Mouse (Mus musculus): Measurements from ENCODE around the gene Cngb1. TPM values are rescaled to one million over a fixed set of nuclear protein-coding genes. Genes with fewer than 3 reads are reported as not detected.

Gene Cngb1
- polyA plus RNA-seq, 1 experiment from 2014 or later: 0.54 TPM

DNA sequence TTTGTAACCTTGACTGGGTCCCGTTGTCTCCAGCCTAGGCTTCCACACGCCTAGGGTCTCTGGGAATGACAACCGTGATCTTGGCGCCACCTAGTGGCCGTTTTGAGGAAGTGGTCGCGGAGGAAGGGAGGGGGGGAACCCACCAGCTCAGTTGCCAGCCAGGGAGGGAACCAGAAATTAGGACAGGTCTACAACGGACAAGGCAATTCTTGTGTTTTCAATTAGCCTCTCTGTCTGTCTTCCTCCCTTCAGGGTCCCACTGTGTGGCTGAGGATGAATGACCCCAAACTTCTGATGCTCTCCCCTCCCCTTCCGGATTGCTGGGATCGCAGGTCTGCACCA lies 102.4 kb downstream of the Cngb1 start:
- ATAC-seq: peak; percentile 69
- whole genome bisulfite sequencing: 18% methylated on average over 10 of the region's 10 CpGs
- H3K4me1 ChIP-seq (replicated peaks): peaks cover 8% of the 10 kb centered on the region
- no peak overlapping the region for H3K27ac ChIP-seq
- H3K27me3 ChIP-seq: no peaks in the 10 kb centered on the region
- H3K9ac ChIP-seq (replicated peaks): no peak overlapping the region
- no peaks in the 10 kb centered on the region for H3K36me3 ChIP-seq
- no peak overlapping the region for H3K4me3 ChIP-seq (replicated peaks)
- no peak overlapping the region for H3K4me2 ChIP-seq (replicated peaks)
- no peaks in the 10 kb centered on the region; the same call in 1 of the 2 replicates for H3K9me3 ChIP-seq

DNA sequence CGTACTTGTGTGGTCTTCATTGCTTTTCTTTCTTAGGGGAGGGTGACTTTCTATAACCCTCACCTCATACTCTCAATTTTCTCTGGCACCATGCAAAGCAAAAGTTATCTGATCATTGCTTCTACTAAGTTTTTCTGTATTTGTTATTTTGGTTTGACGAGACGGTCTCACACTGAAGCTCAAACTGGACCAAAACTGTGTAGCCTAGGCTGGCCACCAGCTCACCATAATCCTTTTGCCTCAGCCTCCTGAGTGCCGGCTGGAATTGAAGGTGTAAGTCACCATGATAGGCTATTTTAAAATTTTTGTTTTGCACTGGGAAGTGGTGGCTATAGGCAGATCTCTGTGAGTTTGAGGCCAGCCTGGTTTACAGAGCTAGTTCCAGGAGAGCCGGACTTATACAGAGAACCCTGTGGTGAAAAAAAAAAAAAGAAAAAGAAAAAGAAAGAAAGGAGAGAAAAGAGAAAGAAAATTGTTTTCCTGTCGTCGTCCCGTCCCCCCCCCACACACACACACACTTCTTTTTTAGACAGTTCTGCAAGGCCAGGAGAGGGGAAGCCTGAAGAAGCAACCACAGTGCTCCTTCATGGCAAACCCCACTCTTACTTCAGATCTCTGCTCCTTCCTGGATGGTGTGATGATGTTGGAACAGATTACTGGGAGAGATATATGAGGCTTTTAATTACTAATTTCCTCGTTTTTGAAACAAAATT lies 102.9 kb downstream of the Cngb1 start:
- WGBS: 49% methylated on average over 9 of the region's 9 CpGs
- no peak overlapping the region for H3K4me2 ChIP-seq (replicated peaks)
- H3K36me3 ChIP-seq: no peaks in the 10 kb centered on the region
- no peak overlapping the region for H3K27ac ChIP-seq
- peaks cover 8% of the 10 kb centered on the region for H3K4me1 ChIP-seq (replicated peaks)
- peak; percentile 18; the same call in 1 of the 2 replicates for ATAC-seq
- no peaks in the 10 kb centered on the region for H3K27me3 ChIP-seq
- H3K9me3 ChIP-seq: no peaks in the 10 kb centered on the region; the same call in 1 of the 2 replicates
- no peak overlapping the region for H3K9ac ChIP-seq (replicated peaks)
- no peak overlapping the region for H3K4me3 ChIP-seq (replicated peaks)

DNA sequence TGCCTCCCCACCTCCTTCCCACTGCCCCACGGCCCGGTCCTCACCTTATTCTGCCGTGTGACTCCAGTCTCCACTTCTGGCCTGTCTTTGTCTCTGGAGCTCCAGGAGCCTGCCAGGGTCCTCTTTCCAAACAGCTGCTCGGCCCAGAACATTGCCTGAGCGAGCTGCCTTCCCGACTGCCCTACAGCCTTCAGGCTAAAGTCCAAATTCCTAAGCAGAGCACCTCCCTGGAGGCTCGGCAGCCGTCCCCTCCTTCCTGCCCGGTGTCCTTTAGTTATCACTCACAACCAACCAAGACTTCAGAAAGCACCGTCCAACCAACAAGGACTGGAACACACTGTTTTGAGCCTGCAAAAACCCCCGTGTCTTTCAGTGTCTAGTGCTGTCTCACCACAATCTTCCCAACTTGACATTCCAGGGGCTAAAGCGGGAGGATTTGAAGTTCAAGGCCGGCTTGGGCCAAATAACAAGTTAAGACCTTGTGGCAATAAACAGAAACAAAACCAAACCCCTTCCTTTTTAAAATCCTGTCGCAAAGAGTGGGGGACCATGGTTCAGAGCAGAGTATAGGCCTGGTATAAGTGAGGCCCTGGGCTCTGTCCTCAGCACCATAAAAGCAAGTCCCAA lies 103.6 kb downstream of the Cngb1 start, which contains the start of gene Kifc3:
Kifc3 (minus strand) TSS at position 164 of the 627 bp plus-strand sequence.
- 76% methylated on average over 14 of the region's 14 CpGs for WGBS
- H3K4me1 ChIP-seq (replicated peaks): peaks cover 8% of the 10 kb centered on the region
- no peak within 1 kb of the TSS for H3K4me3 ChIP-seq (replicated peaks)
- no peak for ATAC-seq
- no peaks in the 10 kb centered on the region for H3K27me3 ChIP-seq
- H3K4me2 ChIP-seq (replicated peaks): no peak within 1 kb of the TSS
- no peaks in the 10 kb centered on the region for H3K36me3 ChIP-seq
- no peaks in the 10 kb centered on the region; the same call in 1 of the 2 replicates for H3K9me3 ChIP-seq
- no peak within 1 kb of the TSS for H3K27ac ChIP-seq
- no peak within 1 kb of the TSS for H3K9ac ChIP-seq (replicated peaks)

DNA sequence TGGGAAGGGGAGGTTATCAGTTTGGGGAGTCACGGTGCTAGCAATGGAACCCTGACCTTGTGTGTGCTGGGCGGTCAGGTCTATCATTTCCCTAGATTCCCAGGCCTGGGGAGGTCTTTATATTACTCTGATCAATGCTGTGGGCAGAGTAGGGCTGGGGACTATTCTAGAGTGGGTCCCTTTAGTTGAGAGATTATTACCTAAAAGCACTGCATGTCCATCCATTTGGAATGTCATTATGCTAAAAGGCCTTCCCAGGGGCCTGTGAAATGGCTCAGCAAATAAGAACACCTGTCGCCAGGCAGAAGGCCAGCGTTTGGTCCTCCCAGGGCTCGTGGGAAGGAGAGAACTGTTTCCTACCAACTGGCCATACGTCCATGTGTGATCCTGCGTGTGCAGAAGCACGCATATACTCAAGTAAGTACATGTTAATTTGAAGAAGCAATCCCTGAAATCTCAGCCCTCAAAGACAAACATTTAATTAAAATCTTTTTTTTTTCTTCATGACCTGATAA lies 104.3 kb downstream of the Cngb1 start:
- ATAC-seq: no peak
- Histone ChIP-seq H3K27me3 (no peaks in the 10 kb centered on the region), H3K9ac (replicated peaks) (no peak overlapping the region), H3K36me3 (no peaks in the 10 kb centered on the region), H3K4me2 (replicated peaks) (no peak overlapping the region), H3K9me3 (no peaks in the 10 kb centered on the region; the same call in 1 of the 2 replicates), H3K4me1 (replicated peaks) (peaks cover 8% of the 10 kb centered on the region), H3K27ac (no peak overlapping the region), H3K4me3 (replicated peaks) (no peak overlapping the region)
- 76% methylated on average over 8 of the region's 8 CpGs for WGBS

DNA sequence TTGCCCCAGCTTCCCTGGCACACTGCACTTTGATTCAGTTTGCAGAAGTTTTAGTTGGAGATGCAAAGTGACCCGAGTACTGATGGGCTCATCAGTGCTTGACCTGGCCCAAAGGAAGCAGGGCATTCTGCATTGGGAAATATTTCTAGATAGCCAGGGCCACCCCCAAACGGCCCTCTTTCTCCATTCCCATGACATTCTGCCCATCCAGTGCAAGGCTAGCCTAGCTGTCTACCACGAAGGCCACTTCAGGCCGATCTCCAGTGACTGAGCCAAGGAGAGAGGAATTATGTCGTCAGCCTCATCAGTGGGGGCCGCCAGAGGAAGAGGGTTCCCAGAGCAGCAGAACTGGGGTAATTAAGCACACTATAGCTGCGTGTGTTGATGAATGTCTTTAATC lies 104.9 kb downstream of the Cngb1 start:
- H3K9ac ChIP-seq (replicated peaks): no peak overlapping the region
- no peak overlapping the region for H3K4me2 ChIP-seq (replicated peaks)
- H3K27ac ChIP-seq: no peak overlapping the region
- no peaks in the 10 kb centered on the region for H3K36me3 ChIP-seq
- peaks cover 7% of the 10 kb centered on the region for H3K4me1 ChIP-seq (replicated peaks)
- ATAC-seq: no peak
- H3K4me3 ChIP-seq (replicated peaks): no peak overlapping the region
- 57% methylated on average over 7 of the region's 7 CpGs for WGBS
- H3K9me3 ChIP-seq: no peaks in the 10 kb centered on the region
- no peaks in the 10 kb centered on the region for H3K27me3 ChIP-seq

DNA sequence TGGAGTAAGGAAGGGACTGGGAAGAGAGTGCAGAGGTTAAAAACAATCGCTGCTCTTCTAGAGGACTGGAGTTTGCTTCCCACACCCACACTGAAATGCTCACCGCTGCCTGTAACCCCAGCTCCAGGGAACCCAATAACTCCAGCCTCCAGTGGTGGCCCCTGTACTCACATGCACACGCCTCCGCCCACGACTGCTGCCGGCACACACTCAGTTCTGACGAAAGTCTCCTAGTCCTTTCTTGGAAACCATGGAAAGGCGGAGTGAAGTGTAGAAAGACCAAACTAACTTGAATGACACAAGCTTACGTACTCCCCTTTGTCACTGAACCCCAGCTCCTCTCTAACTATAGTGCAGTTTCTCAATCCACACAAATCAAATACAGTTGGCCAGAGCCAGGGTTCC lies 106.4 kb downstream of the Cngb1 start:
- H3K4me1 ChIP-seq (replicated peaks): no peaks in the 10 kb centered on the region
- no peak overlapping the region for H3K27ac ChIP-seq
- WGBS: 82% methylated on average over 9 of the region's 9 CpGs
- no peak for ATAC-seq
- no peaks in the 10 kb centered on the region for H3K27me3 ChIP-seq
- H3K9me3 ChIP-seq: no peaks in the 10 kb centered on the region
- H3K4me3 ChIP-seq (replicated peaks): no peak overlapping the region
- 0 out of 2 replicates have a peak overlapping the region, but pooled peaks have one; percentile 36 for H3K9ac ChIP-seq (replicated peaks)
- H3K4me2 ChIP-seq (replicated peaks): no peak overlapping the region
- no peaks in the 10 kb centered on the region for H3K36me3 ChIP-seq

DNA sequence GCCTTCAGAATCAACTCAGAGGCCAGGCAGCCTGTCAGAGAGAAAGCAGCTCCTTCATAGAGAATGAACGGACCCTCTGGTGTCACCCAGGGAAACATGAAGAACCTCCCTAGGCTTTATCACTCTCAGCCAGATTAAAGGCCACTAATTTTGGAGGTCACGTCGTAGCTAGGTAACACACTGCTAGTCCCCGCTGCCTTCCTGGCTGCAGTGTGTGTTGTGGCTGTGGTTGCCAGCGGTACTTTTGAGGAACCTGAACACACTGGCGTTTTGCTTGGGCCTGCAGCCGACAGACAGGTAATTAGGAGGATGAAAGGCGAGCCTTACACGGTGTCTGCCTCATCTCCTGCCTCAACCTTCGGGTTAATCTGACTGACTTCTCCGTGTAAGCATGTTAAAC lies 110.7 kb downstream of the Cngb1 start:
- WGBS: 81% methylated on average over 11 of the region's 11 CpGs

DNA sequence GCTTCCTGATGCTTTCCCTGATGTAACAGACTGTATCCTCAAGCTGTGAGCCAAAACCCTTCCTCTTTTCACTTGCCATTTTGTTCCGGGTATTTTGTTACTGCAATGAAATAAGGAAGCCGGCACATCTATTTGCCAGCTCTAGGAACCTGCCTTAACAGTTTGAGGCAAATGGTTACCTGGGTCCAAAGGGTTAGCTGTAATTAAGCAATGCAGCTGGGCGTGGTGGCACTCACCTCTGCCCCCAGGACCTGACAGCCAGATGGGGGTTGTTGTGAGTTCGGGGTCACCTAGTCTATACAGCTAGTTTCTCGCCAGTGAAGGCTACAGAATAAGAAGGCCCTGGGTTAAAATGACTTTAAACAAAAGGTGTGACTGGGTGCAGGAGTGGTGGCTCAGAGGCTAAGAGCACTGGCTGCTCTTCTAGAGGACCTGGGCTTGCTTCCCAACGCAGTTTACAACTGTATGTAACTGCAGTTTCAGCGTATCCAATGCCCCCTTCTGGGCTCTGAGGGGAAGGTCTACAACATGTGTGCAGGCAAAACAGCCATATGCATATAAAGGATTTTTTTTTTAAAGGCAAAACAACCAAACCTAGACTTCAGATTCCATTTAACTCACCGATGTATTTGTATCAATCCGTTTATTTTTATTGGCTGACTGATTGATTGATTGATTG lies 114.7 kb downstream of the Cngb1 start:
- 91% methylated on average over 9 of the region's 9 CpGs for WGBS
- H3K27ac ChIP-seq: no peak overlapping the region
- ATAC-seq: no peak

More for the DNA sequence above, 110.7 kb downstream of the Cngb1 start:
- ATAC-seq: no peak
- no peaks in the 10 kb centered on the region for H3K27me3 ChIP-seq
- no peak overlapping the region for H3K4me2 ChIP-seq (replicated peaks)
- no peaks in the 10 kb centered on the region for H3K9me3 ChIP-seq
- no peak overlapping the region for H3K4me3 ChIP-seq (replicated peaks)
- H3K4me1 ChIP-seq (replicated peaks): no peaks in the 10 kb centered on the region
- no peak overlapping the region for H3K27ac ChIP-seq
- H3K9ac ChIP-seq (replicated peaks): no peak overlapping the region
- H3K36me3 ChIP-seq: no peaks in the 10 kb centered on the region

More for the DNA sequence above, 114.7 kb downstream of the Cngb1 start:
- Histone ChIP-seq H3K9me3 (no peaks in the 10 kb centered on the region), H3K4me3 (replicated peaks) (no peak overlapping the region), H3K4me2 (replicated peaks) (no peak overlapping the region), H3K9ac (replicated peaks) (no peak overlapping the region), H3K36me3 (no peaks in the 10 kb centered on the region), H3K4me1 (replicated peaks) (no peaks in the 10 kb centered on the region), H3K27me3 (no peaks in the 10 kb centered on the region)

Other genes with a start within 250 kb of the Cngb1 start
- gene Katnb1, start 225.4 kb downstream of the Cngb1 start, polyA plus RNA-seq (2015; fragmentation: Nextera tagmentation; extraction: Ambion mirVana): 38.8 and 39.7 TPM in 2 replicates
- 12.6 and 14.3 TPM in 2 replicates for gene Kifc3, start 103.8 kb downstream of the Cngb1 start, polyA plus RNA-seq (2015; fragmentation: Nextera tagmentation; extraction: Ambion mirVana)
- gene Tepp, start 4.0 kb upstream of the Cngb1 start, polyA plus RNA-seq (2015; fragmentation: Nextera tagmentation; extraction: Ambion mirVana): 0.70 TPM in 1 of 2 replicates, not detected in the other
- 18.3 and 19.5 TPM in 2 replicates for gene Zfp319, start 25.4 kb upstream of the Cngb1 start, polyA plus RNA-seq (2015; fragmentation: Nextera tagmentation; extraction: Ambion mirVana)
- 34.4 and 36.9 TPM in 2 replicates for gene Usb1, start 25.7 kb upstream of the Cngb1 start, polyA plus RNA-seq (2015; fragmentation: Nextera tagmentation; extraction: Ambion mirVana)
- 12.1 and 15.3 TPM in 2 replicates for gene Mmp15, start 45.7 kb upstream of the Cngb1 start, polyA plus RNA-seq (2015; fragmentation: Nextera tagmentation; extraction: Ambion mirVana)
- 130 and 135 TPM in 2 replicates for gene Cfap20, start 128.3 kb upstream of the Cngb1 start, polyA plus RNA-seq (2015; fragmentation: Nextera tagmentation; extraction: Ambion mirVana)
- 9.9 and 11.2 TPM in 2 replicates for gene Csnk2a2, start 183.5 kb upstream of the Cngb1 start, polyA plus RNA-seq (2015; fragmentation: Nextera tagmentation; extraction: Ambion mirVana)
- 0.57 and 0.93 TPM in 2 replicates for gene Ccdc113, start 227.5 kb upstream of the Cngb1 start, polyA plus RNA-seq (2015; fragmentation: Nextera tagmentation; extraction: Ambion mirVana)